Mouse (Mus musculus) bone marrow macrophage, adult 2 months (primary cell): ENCODE data around the gene Mthfd2. TPM values are rescaled to one million over a fixed set of nuclear protein-coding genes. Genes with fewer than 3 reads are reported as not detected.

Source experiments
- H3K27ac ChIP-seq: 2 replicates; pipeline ENCODE4 v1.5.1; 2012; ENCODE audit warnings: low read depth, low read length; ENCODE audit not compliant: insufficient read depth
- H3K4me1 ChIP-seq: 2 replicates; pipeline ENCODE4 v1.6.1; 2012; ENCODE audit warnings: low read length; ENCODE audit not compliant: control insufficient read depth, insufficient read depth
- H3K4me3 ChIP-seq: 2 replicates; pipeline ENCODE4 v1.5.1; 2012; ENCODE audit warnings: mild to moderate bottlenecking, low read length, moderate library complexity; ENCODE audit not compliant: insufficient read depth
- CTCF ChIP-seq: IDR thresholded peaks from 2 replicates; pipeline ENCODE4 v1.5.1; 2012; ENCODE audit warnings: low read depth, mild to moderate bottlenecking, low read length, moderate library complexity
- POLR2A ChIP-seq: IDR thresholded peaks from 2 replicates; pipeline ENCODE4 v1.6.1; 2012; ENCODE audit warnings: mild to moderate bottlenecking, low read depth, low read length, borderline replicate concordance
- polyA plus RNA-seq: library from polyadenylated mRNA; stranded (reverse); fragments of >200 nt; gene quantifications from 2 replicates; pipeline ENCODE4 v1.2.4, GENCODE M21; 2012; ENCODE audit not compliant: missing spikeins, insufficient read depth, insufficient read length

Gene Mthfd2
- polyA plus RNA-seq, 1 experiment, result 21.1 TPM

DNA sequence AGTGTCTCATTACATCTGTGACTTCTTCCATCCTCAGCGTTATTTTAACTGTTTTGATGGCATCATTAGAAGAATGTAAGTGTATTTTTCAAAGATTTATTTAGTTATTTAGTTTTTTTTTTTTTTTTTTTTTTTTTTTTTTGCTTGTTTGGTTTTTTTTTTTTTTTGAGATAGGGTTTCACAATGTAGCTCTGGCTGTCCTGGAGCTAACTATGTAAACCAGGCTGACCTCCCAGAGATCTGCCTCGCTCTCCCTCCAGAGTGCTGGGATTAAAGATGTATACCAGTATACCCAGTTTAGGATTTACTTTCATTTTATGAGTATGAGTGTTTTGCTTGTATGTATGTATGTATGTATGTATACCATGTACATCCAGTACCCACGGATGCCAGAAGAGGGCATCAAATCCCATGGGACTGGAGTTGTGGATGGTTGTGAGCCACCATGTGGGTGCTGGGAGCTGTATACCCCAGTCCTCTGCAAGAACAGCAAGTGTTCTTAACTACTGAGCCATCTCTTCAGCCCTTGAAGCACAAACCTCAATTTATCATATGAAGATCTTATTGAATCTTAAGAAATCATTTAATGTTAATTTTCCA lies 2.0 kb upstream of the Mthfd2 start:
- H3K4me1 ChIP-seq, result peaks cover 15% of the 10 kb centered on the region
- TF ChIP-seq POLR2A (no peak), CTCF (0 out of 2 replicates have a peak, but pooled peaks have one; percentile 13)
- H3K27ac ChIP-seq, result no peak overlapping the region
- no peak overlapping the region for H3K4me3 ChIP-seq

DNA sequence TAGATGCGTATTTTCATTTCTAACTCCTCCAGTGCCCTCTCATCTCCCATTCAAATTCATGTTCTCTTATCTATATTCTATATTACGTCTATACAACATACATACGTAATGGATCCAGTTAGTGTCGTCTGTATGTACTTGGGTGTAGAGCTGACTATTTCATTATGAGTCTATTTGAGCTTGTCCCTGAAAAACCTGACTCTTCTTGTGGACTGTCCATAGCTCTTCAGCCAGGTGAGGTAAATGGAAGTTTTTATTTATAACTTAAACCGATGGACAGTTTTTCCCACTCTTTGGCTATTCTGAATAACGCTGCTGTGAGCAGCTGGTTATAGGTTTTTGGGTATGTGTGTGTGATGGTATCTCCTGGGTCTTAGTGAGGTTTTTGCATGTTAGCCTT lies 1.1 kb upstream of the Mthfd2 start:
- H3K4me3 ChIP-seq, result peak overlapping the region; percentile 87
- H3K27ac ChIP-seq, result no peak overlapping the region
- TF ChIP-seq POLR2A, result no peak
- no peak for TF ChIP-seq CTCF
- H3K4me1 ChIP-seq, result peaks cover 19% of the 10 kb centered on the region

GRCm38 (mm10) chr6:83326394-83326736 lies 657 bp upstream of the Mthfd2 start:
- Histone ChIP-seq H3K4me1 (peaks cover 23% of the 10 kb centered on the region), H3K27ac (peak overlapping the region; percentile 86), H3K4me3 (peak overlapping the region; percentile 87)
- TF ChIP-seq POLR2A (no peak), CTCF (no peak)

DNA sequence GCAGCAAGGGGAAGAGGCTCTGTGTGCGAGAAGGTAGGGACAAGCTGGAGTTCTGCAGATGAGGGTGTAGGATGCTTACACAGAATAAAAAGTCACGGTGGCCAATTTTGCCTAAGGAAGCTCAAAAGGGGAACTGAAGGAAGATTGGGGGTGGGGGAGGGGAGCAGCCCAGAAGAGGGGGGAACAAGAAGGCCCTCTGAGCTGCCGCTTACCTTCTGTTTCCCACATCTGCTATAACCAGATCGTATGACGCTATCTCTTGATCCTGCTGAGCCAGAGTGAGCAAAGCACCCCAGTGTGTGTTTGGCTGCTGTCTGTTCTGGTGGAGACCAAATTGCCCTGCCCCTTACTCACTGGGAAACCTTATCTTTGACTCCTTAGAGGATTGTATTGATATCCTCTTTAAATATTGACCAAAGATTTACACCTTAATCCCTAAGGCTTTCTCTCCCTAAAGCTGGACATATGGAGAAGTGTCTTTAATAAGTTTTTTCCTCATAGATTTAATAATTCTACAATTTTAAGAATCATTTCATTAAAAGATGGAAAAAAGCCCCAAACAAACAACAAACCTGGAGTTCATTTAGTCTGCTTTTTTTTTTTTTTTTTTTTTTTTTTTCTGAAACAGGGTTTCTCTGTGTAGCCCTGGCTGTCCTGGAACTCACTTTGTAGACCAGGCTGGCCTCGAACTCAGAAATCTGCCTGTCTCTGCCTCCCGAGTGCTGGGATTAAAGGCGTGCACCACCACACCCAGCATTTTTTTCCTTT lies 1.9 kb downstream of the Mthfd2 start:
- TF ChIP-seq CTCF, result no peak
- no peak for TF ChIP-seq POLR2A
- peaks cover 30% of the 10 kb centered on the region for H3K4me1 ChIP-seq
- peak overlapping the region; percentile 50 for H3K4me3 ChIP-seq
- H3K27ac ChIP-seq, result peak overlapping the region; percentile 82

- H3K27ac ChIP-seq, result peak overlapping the region; percentile 82
- no peak overlapping the region for H3K4me3 ChIP-seq
- TF ChIP-seq POLR2A (no peak), CTCF (no peak)
Observed at GRCm38 (mm10) chr6:83322794-83323193, 2.9 kb downstream of the Mthfd2 start.

GRCm38 (mm10) chr6:83321927-83322326 lies 3.8 kb downstream of the Mthfd2 start:
- TF ChIP-seq POLR2A, result no peak
- no peak for TF ChIP-seq CTCF
- Histone ChIP-seq H3K27ac (peak overlapping the region; percentile 54), H3K4me3 (no peak overlapping the region), H3K4me1 (peaks cover 28% of the 10 kb centered on the region)

More at GRCm38 (mm10) chr6:83322794-83323193, 2.9 kb downstream of the Mthfd2 start:
- H3K4me1 ChIP-seq, result peaks cover 28% of the 10 kb centered on the region

GRCm38 (mm10) chr6:83317108-83317741 lies 8.5 kb downstream of the Mthfd2 start:
- Histone ChIP-seq H3K4me3 (peak overlapping the region; percentile 96), H3K4me1 (peaks cover 23% of the 10 kb centered on the region), H3K27ac (peak overlapping the region; percentile 21; the same call in 1 of the 2 replicates)
- TF ChIP-seq POLR2A (no peak), CTCF (no peak)

GRCm38 (mm10) chr6:83316022-83316421 lies 9.7 kb downstream of the Mthfd2 start:
- Histone ChIP-seq H3K4me1 (peaks cover 15% of the 10 kb centered on the region), H3K27ac (no peak overlapping the region), H3K4me3 (peak overlapping the region; percentile 26)
- TF ChIP-seq POLR2A (no peak), CTCF (no peak)

GRCm38 (mm10) chr6:83315293-83315692 lies 10.4 kb downstream of the Mthfd2 start:
- H3K27ac ChIP-seq, result no peak overlapping the region
- no peak overlapping the region for H3K4me3 ChIP-seq
- peaks cover 10% of the 10 kb centered on the region for H3K4me1 ChIP-seq
- no peak for TF ChIP-seq CTCF
- TF ChIP-seq POLR2A, result no peak

DNA sequence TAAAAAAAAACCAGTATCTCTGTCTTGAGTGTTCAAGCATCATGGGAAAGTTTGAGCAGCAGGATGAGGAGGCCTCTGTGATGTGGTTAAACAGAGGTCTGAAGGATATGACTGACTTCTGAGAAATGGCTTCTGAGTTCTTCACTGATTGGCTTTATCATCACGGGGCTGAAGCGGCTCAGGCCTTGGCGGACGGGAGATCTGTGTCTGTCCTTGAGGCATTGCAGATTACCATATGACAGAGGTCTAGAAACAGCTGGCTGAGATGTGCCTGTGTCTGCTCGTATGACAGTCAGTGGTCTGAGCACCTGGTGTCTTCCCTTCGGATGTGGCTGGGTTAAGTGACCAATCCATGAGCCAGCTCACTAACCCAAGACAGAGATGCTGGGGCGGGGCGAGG lies 13.2 kb downstream of the Mthfd2 start:
- TF ChIP-seq CTCF, result no peak
- TF ChIP-seq POLR2A, result no peak
- no peak overlapping the region for H3K4me3 ChIP-seq
- no peak overlapping the region for H3K27ac ChIP-seq
- H3K4me1 ChIP-seq, result peaks cover 10% of the 10 kb centered on the region
